Mouse (Mus musculus): ENCODE results near the gene Rnaseh2a. TPM values are rescaled to one million over a fixed set of nuclear protein-coding genes. Genes with fewer than 3 reads are reported as not detected.

Rnaseh2a gene
- polyA plus RNA-seq, 1 experiment = 49.4 TPM

Other genes with a start within 250 kb of the Rnaseh2a start
- 1.0 and 1.2 TPM in 2 replicates for gene G430095P16Rik, start 246.8 kb downstream of the Rnaseh2a start, polyA plus RNA-seq (2012; rRNA removed)
- 21.7 and 77.0 TPM in 2 replicates for gene Nfix, start 169.4 kb downstream of the Rnaseh2a start, polyA plus RNA-seq (2012; rRNA removed)
- gene Dand5, start 146.9 kb downstream of the Rnaseh2a start, polyA plus RNA-seq (2012; rRNA removed) = 4.7 and 4.8 TPM in 2 replicates
- 22.0 and 22.2 TPM in 2 replicates for gene Gadd45gip1, start 138.2 kb downstream of the Rnaseh2a start, polyA plus RNA-seq (2012; rRNA removed)
- 63.3 and 69.9 TPM in 2 replicates for gene Rad23a, start 129.1 kb downstream of the Rnaseh2a start, polyA plus RNA-seq (2012; rRNA removed)
- 362 and 430 TPM in 2 replicates for gene Calr, start 122.8 kb downstream of the Rnaseh2a start, polyA plus RNA-seq (2012; rRNA removed)
- gene Farsa, start 112.8 kb downstream of the Rnaseh2a start, polyA plus RNA-seq (2012; rRNA removed) = 39.2 and 51.4 TPM in 2 replicates
- gene Syce2, start 97.7 kb downstream of the Rnaseh2a start, polyA plus RNA-seq (2012; rRNA removed) = 2.8 and 3.2 TPM in 2 replicates
- gene Gcdh, start 75.8 kb downstream of the Rnaseh2a start, polyA plus RNA-seq (2012; rRNA removed) = 31.4 and 33.1 TPM in 2 replicates
- 0.15 TPM in 2 replicates for gene Klf1, start 67.8 kb downstream of the Rnaseh2a start, polyA plus RNA-seq (2012; rRNA removed)
- 18.4 and 20.4 TPM in 2 replicates for gene Dnase2a, start 61.2 kb downstream of the Rnaseh2a start, polyA plus RNA-seq (2012; rRNA removed)
- gene Mast1, start 32.4 kb downstream of the Rnaseh2a start, polyA plus RNA-seq (2012; rRNA removed) = 0.17 and 0.19 TPM in 2 replicates
- not detected in 2 replicates for gene Rtbdn, start 22.8 kb downstream of the Rnaseh2a start, polyA plus RNA-seq (2012; rRNA removed)
- not detected in 2 replicates for gene Gm49661, start 334 bp downstream of the Rnaseh2a start, polyA plus RNA-seq (2012; rRNA removed)
- gene Prdx2, start 180 bp downstream of the Rnaseh2a start, polyA plus RNA-seq (2012; rRNA removed) = 215 and 231 TPM in 2 replicates
- gene Junb, start 9.0 kb upstream of the Rnaseh2a start, polyA plus RNA-seq (2012; rRNA removed) = 97.4 and 121 TPM in 2 replicates
- 26.9 and 28.5 TPM in 2 replicates for gene Hook2, start 20.8 kb upstream of the Rnaseh2a start, polyA plus RNA-seq (2012; rRNA removed)
- gene Best2, start 44.8 kb upstream of the Rnaseh2a start, polyA plus RNA-seq (2012; rRNA removed) = 0.04 TPM in 1 of 2 replicates, not detected in the other
- gene Asna1, start 55.5 kb upstream of the Rnaseh2a start, polyA plus RNA-seq (2012; rRNA removed) = 113 and 136 TPM in 2 replicates
- 109 and 140 TPM in 2 replicates for gene Trir, start 57.1 kb upstream of the Rnaseh2a start, polyA plus RNA-seq (2012; rRNA removed)
- 50.0 and 53.0 TPM in 2 replicates for gene Tnpo2, start 67.1 kb upstream of the Rnaseh2a start, polyA plus RNA-seq (2012; rRNA removed)
- gene Fbxw9, start 90.3 kb upstream of the Rnaseh2a start, polyA plus RNA-seq (2012; rRNA removed) = 38.9 and 54.7 TPM in 2 replicates
- gene Gm5741, start 98.2 kb upstream of the Rnaseh2a start, polyA plus RNA-seq (2012; rRNA removed) = 0.43 and 1.2 TPM in 2 replicates
- gene Dhps, start 102.0 kb upstream of the Rnaseh2a start, polyA plus RNA-seq (2012; rRNA removed) = 41.0 and 47.1 TPM in 2 replicates
- gene Wdr83os, start 111.0 kb upstream of the Rnaseh2a start, polyA plus RNA-seq (2012; rRNA removed) = 95.6 and 103 TPM in 2 replicates
- gene Wdr83, start 111.5 kb upstream of the Rnaseh2a start, polyA plus RNA-seq (2012; rRNA removed) = 35.8 and 45.7 TPM in 2 replicates
- gene Man2b1, start 113.5 kb upstream of the Rnaseh2a start, polyA plus RNA-seq (2012; rRNA removed) = 72.9 and 74.8 TPM in 2 replicates
- 3.9 and 4.3 TPM in 2 replicates for gene Zfp791, start 153.3 kb upstream of the Rnaseh2a start, polyA plus RNA-seq (2012; rRNA removed)
- not detected in 2 replicates for gene Cks1brt, start 182.2 kb upstream of the Rnaseh2a start, polyA plus RNA-seq (2012; rRNA removed)

All from urinary bladder, adult 2 months (tissue).